Mouse (Mus musculus) liver, adult 2 months (tissue): Measurements from ENCODE around the gene Cog1. TPM values are rescaled to one million over a fixed set of nuclear protein-coding genes. Genes with fewer than 3 reads are reported as not detected.

Source experiments
- DNase-seq: peaks from one replicate; pipeline ENCODE4 v3.0.0-alpha.2; 2011; ENCODE audit warnings: low read depth, low spot score; ENCODE audit errors: extremely low read depth
- H3K27ac ChIP-seq: fragments of 200-500 bp; replicated peaks from 2 replicates; pipeline ENCODE4 v1.5.1; 2012; ENCODE audit warnings: low read depth, mild to moderate bottlenecking, control low read depth, inconsistent platforms, low read length; ENCODE audit not compliant: insufficient read depth
- H3K27me3 ChIP-seq: fragments of 200-500 bp; 2 replicates; pipeline ENCODE4 v1.6.1; 2012; ENCODE audit warnings: mild to moderate bottlenecking, moderate library complexity, low read length, inconsistent platforms; ENCODE audit not compliant: control insufficient read depth, insufficient read depth
- H3K36me3 ChIP-seq: fragments of 200-500 bp; 2 replicates; pipeline ENCODE4 v1.6.1; 2012; ENCODE audit warnings: low read length, inconsistent platforms; ENCODE audit not compliant: control insufficient read depth, insufficient read depth
- H3K4me1 ChIP-seq: fragments of 200-500 bp; 2 replicates; pipeline ENCODE4 v1.6.1; 2011; ENCODE audit warnings: low read length; ENCODE audit not compliant: control insufficient read depth, insufficient read depth
- H3K4me3 ChIP-seq: fragments of 200-500 bp; 2 replicates; pipeline ENCODE4 v1.5.1; 2011; ENCODE audit warnings: low read depth, mild to moderate bottlenecking, control low read depth, low read length, moderate library complexity; ENCODE audit not compliant: insufficient read depth
- H3K79me2 ChIP-seq: fragments of 200-500 bp; 2 replicates; pipeline ENCODE4 v1.6.1; 2012; ENCODE audit warnings: inconsistent platforms, mild to moderate bottlenecking, low read length, moderate library complexity; ENCODE audit not compliant: control insufficient read depth, insufficient read depth
- H3K9ac ChIP-seq: fragments of 200-500 bp; 2 replicates; pipeline ENCODE4 v1.6.1; 2012; ENCODE audit warnings: low read depth, mild to moderate bottlenecking, control low read depth, inconsistent platforms, low read length
- CTCF ChIP-seq: fragments of 200-500 bp; IDR thresholded peaks from 2 replicates; pipeline ENCODE4 v1.5.1; 2011; ENCODE audit warnings: low read depth, low read length, control low read depth
- POLR2A ChIP-seq: fragments of 200-500 bp; IDR thresholded peaks from 2 replicates; pipeline ENCODE4 v1.6.1; 2011; ENCODE audit warnings: low read length, control low read depth; ENCODE audit not compliant: insufficient read depth; ENCODE audit errors: extremely low read depth
- WGBS: fragments of 180-500 bp; shearing (Covaris S2); methylation state at CpG from one replicate; pipeline ENCODE4 v1.1.7; 2018; 5-methylcytosine and 5-hydroxymethylcytosine counted together
- polyA plus RNA-seq: library from polyadenylated mRNA; depleted of rRNA; stranded (reverse); fragments of >200 nt; gene quantifications from 2 replicates; pipeline ENCODE4 v1.2.3, GENCODE M21; 2012
- total RNA-seq: library from RNA; depleted of rRNA; stranded (reverse); fragments of >200 nt; gene quantifications from 2 replicates; pipeline ENCODE4 v1.2.3, GENCODE M21; 2014

The Cog1 gene
- total and polyA plus RNA-seq, 2 experiments = 6.0 to 17.7 TPM

DNA sequence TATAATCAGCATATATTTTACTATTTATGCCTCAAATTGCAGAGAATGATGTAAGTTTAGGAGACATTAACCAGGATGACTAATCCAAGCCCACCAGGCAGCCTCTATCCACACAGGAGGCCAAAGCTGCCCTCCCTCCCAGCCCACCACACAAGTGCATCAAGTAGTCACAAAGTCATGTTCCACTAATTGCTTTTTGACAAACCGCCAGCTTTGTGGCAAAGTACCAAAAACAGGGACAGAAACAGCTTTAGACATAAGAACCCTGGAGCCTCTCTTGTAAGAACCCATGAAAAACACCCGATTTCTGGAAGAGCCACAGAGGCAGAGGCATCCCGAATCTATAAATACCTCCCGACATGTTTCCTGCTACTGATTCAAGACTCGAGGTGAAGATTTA, 38.7 kb upstream of the Cog1 start:
- peak overlapping the region; percentile 67 for H3K27ac ChIP-seq
- H3K4me3 ChIP-seq = no peak overlapping the region
- WGBS = 72% methylated on average over 5 of the region's 5 CpGs
- peaks cover 17% of the 10 kb centered on the region; the same call in 1 of the 2 replicates for H3K4me1 ChIP-seq
- H3K79me2 ChIP-seq = no peaks in the 10 kb centered on the region
- TF ChIP-seq POLR2A = no peak
- TF ChIP-seq CTCF = no peak
- no peak overlapping the region for H3K9ac ChIP-seq
- DNase-seq = peak; percentile 44
- H3K27me3 ChIP-seq = no peaks in the 10 kb centered on the region
- no peaks in the 10 kb centered on the region for H3K36me3 ChIP-seq

DNA sequence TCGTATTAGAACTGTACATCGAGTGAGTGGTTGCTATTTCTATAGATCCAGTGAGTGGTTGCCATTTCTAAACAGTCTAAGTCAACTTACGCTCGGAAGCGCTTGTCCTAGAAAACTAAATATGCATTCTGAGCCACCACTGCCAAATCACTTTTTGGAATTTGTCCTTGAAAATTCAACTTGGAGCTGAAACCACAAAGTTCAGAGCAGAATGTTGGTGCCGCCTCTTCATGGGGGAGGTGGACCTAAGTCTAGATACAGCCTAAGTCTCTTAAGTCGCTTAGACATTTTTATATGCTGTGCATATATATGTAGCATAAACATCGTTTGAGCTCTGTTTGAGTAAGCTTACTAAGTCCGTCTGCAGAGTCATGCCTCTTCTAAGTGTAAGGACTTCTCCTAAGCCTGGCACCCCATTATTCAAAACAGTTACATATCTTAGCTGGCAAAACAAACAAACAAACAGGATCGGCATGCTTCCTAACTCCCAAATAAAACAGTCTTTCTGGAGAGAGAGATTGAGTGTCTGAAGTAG, 37.8 kb upstream of the Cog1 start:
- no peak overlapping the region for H3K4me3 ChIP-seq
- H3K9ac ChIP-seq = no peak overlapping the region
- no peak overlapping the region for H3K27ac ChIP-seq
- peak; percentile 75 for DNase-seq
- no peaks in the 10 kb centered on the region for H3K36me3 ChIP-seq
- H3K79me2 ChIP-seq = no peaks in the 10 kb centered on the region
- WGBS = 35% methylated on average over 10 of the region's 10 CpGs
- H3K27me3 ChIP-seq = no peaks in the 10 kb centered on the region
- TF ChIP-seq CTCF = no peak
- TF ChIP-seq POLR2A = no peak
- H3K4me1 ChIP-seq = peaks cover 17% of the 10 kb centered on the region; the same call in 1 of the 2 replicates

DNA sequence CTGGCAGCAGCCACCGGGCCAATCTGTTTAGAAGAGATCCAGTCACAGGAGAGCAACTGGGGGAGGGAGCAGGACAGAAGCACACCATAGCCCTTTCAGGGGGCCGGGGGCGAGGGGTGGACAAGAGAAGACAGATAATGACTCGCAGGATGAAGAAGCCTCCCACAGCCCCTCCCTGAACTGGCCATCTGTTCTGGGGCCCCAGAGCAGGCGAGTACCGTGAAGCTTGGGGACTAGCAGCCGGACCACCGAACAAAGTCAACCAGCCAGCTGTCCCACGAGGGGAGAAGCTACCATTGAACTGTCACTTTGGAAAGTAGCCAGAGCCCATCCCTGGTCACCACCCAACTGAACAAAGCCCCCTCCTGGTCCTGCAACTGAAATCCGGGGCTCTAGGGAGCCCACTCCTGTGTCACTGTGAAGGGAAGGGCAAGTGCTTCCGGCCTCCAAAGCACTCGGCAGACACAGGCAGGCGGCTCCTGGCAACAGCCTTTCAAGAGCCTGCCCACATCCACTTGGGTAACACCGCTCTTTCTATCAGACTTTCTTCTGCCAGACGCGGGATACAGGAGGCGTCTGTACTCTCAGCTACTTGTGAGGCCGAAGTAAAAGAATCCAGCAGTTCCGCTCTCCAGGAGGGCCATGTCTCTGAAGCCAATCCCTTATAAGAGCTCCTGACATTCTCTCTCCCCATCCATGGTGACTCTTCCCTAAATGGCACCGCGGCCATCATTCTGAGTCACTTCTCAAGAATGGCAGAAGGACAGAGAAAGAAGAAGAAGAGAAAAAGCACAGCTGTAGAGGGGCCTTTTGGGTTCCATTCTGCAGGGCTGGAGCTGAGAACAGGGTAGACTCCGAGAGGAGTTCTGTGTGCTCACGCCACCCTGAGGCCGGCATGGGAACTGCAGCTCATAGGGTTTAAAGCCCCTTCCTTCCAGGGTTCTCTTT, 37.0 kb upstream of the Cog1 start:
- H3K36me3 ChIP-seq = no peaks in the 10 kb centered on the region
- TF ChIP-seq POLR2A = no peak
- TF ChIP-seq CTCF = peak; percentile 82
- no peak overlapping the region for H3K27ac ChIP-seq
- no peak overlapping the region for H3K9ac ChIP-seq
- DNase-seq = peak; percentile 15
- no peaks in the 10 kb centered on the region for H3K79me2 ChIP-seq
- no peak overlapping the region for H3K4me3 ChIP-seq
- H3K4me1 ChIP-seq = peaks cover 17% of the 10 kb centered on the region; the same call in 1 of the 2 replicates
- 54% methylated on average over 24 of the region's 24 CpGs for WGBS
- no peaks in the 10 kb centered on the region for H3K27me3 ChIP-seq

DNA sequence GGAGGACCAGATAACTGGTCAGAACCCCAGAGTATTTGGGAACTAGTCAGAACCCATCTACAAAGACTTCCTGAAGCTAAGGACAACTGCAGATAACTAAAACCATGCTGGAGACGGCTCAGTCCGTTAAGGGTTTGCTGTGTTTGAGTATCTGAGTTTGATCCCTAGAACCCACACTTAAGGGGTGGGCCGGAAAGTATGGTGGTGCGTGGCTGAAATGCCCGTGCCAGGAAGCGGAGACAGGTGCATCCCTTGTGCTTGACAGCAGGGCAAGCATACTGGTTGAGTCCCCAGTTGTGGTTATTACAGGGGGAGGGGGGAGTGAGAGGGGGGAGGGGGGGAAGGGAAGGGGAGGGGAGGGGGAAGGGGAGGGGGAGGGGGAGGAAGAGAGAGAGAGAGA, 34.5 kb upstream of the Cog1 start:
- H3K9ac ChIP-seq = no peak overlapping the region
- no peak overlapping the region for H3K4me3 ChIP-seq
- H3K4me1 ChIP-seq = peaks cover 26% of the 10 kb centered on the region
- WGBS = 80% methylated on average over 6 of the region's 6 CpGs
- H3K79me2 ChIP-seq = no peaks in the 10 kb centered on the region
- no peak for DNase-seq
- H3K36me3 ChIP-seq = no peaks in the 10 kb centered on the region
- TF ChIP-seq POLR2A = no peak
- TF ChIP-seq CTCF = no peak
- no peaks in the 10 kb centered on the region for H3K27me3 ChIP-seq
- no peak overlapping the region for H3K27ac ChIP-seq

DNA sequence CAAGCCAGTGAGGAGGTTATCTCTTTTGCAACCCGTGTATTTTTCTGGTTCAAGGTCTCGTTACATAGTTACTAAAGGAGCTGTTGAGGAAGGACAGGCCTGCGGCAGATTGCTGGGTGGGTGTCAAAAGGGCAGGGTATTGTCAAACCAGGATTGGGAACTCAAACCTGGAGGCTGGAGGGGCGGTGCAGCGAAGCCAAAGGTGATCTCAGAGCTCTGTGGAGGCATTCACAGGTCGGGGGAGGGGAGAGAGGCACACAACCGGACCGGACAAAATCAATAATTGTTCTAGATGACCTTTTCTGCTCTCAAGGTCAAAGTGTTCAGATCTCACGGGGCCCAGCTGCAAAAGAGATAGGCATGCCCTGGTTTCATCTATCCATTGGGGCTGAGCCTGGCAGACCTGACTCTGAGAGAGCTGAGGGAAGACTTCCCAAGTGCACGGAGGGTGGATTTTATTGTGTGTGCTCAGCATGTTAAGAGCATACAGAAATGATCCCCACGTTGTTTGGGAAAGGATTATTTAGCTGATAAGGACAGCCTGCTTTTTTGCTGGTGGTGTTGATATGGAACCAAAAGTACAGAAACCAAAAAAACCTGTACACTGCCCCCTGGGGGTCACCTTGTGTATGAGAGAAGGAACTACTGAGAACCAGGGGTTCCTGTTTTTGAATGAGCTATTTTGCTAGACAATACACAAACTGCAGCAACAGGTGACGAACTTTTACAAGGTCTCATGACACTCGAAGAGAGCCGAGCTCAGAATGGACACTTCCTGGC, 31.6 kb upstream of the Cog1 start:
- DNase-seq = peak; percentile 81
- no peaks in the 10 kb centered on the region for H3K27me3 ChIP-seq
- H3K4me1 ChIP-seq = peaks cover 11% of the 10 kb centered on the region
- H3K36me3 ChIP-seq = no peaks in the 10 kb centered on the region
- no peak overlapping the region for H3K4me3 ChIP-seq
- H3K27ac ChIP-seq = peak overlapping the region; percentile 20
- 18% methylated on average over 14 of the region's 14 CpGs for WGBS
- no peaks in the 10 kb centered on the region for H3K79me2 ChIP-seq
- TF ChIP-seq POLR2A = no peak
- peak; percentile 13; the same call in 1 of the 2 replicates for TF ChIP-seq CTCF
- H3K9ac ChIP-seq = no peak overlapping the region
